Mouse (Mus musculus): ENCODE data around the gene Rbpms2.

DNA sequence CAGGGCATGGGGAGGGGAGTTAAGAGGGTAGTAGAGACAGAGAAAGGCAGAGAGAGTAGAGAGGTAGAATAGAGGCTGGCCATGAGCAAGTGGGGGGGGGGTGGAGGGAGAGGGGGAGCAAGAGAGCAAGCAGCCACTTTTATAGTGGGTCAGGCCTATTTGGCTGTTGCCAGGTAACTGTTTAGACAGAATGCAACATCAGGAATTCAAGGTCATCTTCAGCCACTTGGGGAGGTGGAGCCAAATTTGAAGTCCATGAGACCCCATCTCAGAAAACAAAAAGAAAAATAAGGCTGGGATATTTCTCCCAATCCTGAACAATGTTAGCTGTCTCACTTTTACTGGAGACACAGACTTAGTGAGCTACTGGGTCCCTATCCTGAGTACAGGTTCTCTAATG, 13.1 kb downstream of the Rbpms2 start:
- no peak for TF ChIP-seq POLR2A (IDR thresholded peaks at IDR 0.05; ENCODE audit: insufficient read depth, low read depth, low read length)
- no peak for TF ChIP-seq CTCF (IDR thresholded peaks at IDR 0.05)
- TF ChIP-seq EP300 (IDR thresholded peaks at IDR 0.05; ENCODE audit: insufficient read depth, low read depth, low read length), result no peak

Data from heart, adult 2 months (tissue).